In genomic region chr13:97341218-97341889, GRCm38 (mm10) we compare ENCODE assay signal across 9 mouse cellular contexts.
DNase-seq lines count a peak whose midpoint lies in the region; ATAC-seq lines count a peak whose summit lies in the region.
"Had no signal": no experiment of that assay in that cellular context is flagged by ENCODE, and none has a peak within 500 bp of the region (broad histone marks: within the 10 kb centered on the region; RNA-seq: fewer than 3 reads in every experiment).

No protein-coding gene starts in this region.

- no peaks in the 10 kb centered on the region for H3K36me3 ChIP-seq in forebrain, embryonic 15.5 days
- no peaks in the 10 kb centered on the region for H3K36me3 ChIP-seq in forebrain, embryonic 16.5 days (ENCODE audit: control insufficient read depth, insufficient read depth)
- H3K36me3 ChIP-seq in midbrain, embryonic 11.5 days (ENCODE audit: control insufficient read depth, insufficient read depth, low read length), result no peaks in the 10 kb centered on the region
- no peaks in the 10 kb centered on the region for H3K36me3 ChIP-seq in midbrain, embryonic 14.5 days (ENCODE audit: control insufficient read depth, insufficient read depth, low read length)
- no peaks in the 10 kb centered on the region for H3K36me3 ChIP-seq in kidney, embryonic 15.5 days
- no peaks in the 10 kb centered on the region for H3K36me3 ChIP-seq in midbrain, embryonic 16.5 days (ENCODE audit: control insufficient read depth, insufficient read depth, low read length)
- H3K36me3 ChIP-seq: embryonic facial prominence, embryonic 15.5 days had no signal

- DNase-seq in midbrain, embryonic 11.5 days (ENCODE audit: low spot score, missing footprints), result peak; percentile 33
- no peak for DNase-seq in midbrain, embryonic 14.5 days
- no peak for DNase-seq in layer of hippocampus, postnatal 10 days (ENCODE audit: low spot score in 2 of 2)
- DNase-seq: heart, postnatal 10 days had no signal

- H3K4me3 ChIP-seq in forebrain, embryonic 15.5 days, result no peak overlapping the region
- no peak overlapping the region for H3K4me3 ChIP-seq in forebrain, embryonic 16.5 days (replicated peaks; ENCODE audit: low read length)
- H3K4me3 ChIP-seq in midbrain, embryonic 11.5 days (ENCODE audit: low read depth, low read length), result no peak overlapping the region
- no peak overlapping the region for H3K4me3 ChIP-seq in midbrain, embryonic 14.5 days (replicated peaks; ENCODE audit: low read depth, low read length)
- H3K4me3 ChIP-seq in kidney, embryonic 15.5 days (replicated peaks), result no peak overlapping the region
- no peak overlapping the region for H3K4me3 ChIP-seq in midbrain, embryonic 16.5 days (ENCODE audit: low read depth, low read length)
- H3K4me3 ChIP-seq: embryonic facial prominence, embryonic 15.5 days had no signal

- no peak overlapping the region for H3K9ac ChIP-seq in forebrain, embryonic 15.5 days (replicated peaks)
- H3K9ac ChIP-seq in forebrain, embryonic 16.5 days (replicated peaks; ENCODE audit: low read depth, low read length), result no peak overlapping the region
- no peak overlapping the region for H3K9ac ChIP-seq in midbrain, embryonic 11.5 days (ENCODE audit: low read length)
- no peak overlapping the region for H3K9ac ChIP-seq in midbrain, embryonic 14.5 days (replicated peaks; ENCODE audit: low read length)
- no peak overlapping the region for H3K9ac ChIP-seq in kidney, embryonic 15.5 days
- no peak overlapping the region for H3K9ac ChIP-seq in midbrain, embryonic 16.5 days (ENCODE audit: low read depth, low read length)
- H3K9ac ChIP-seq: embryonic facial prominence, embryonic 15.5 days had no signal

- 65% methylated on average over 7 of the region's 7 CpGs for WGBS in forebrain, embryonic 15.5 days
- WGBS in forebrain, embryonic 16.5 days, result 54% methylated on average over 7 of the region's 7 CpGs
- 71% methylated on average over 7 of the region's 7 CpGs for WGBS in midbrain, embryonic 11.5 days
- 83% methylated on average over 7 of the region's 7 CpGs for WGBS in midbrain, embryonic 14.5 days
- WGBS in kidney, embryonic 15.5 days, result 43% methylated on average over 7 of the region's 7 CpGs
- 77% methylated on average over 7 of the region's 7 CpGs for WGBS in midbrain, embryonic 16.5 days

- H3K27ac ChIP-seq in forebrain, embryonic 15.5 days (replicated peaks), result 0 out of 2 replicates have a peak overlapping the region, but pooled peaks have one; percentile 15
- no peak overlapping the region for H3K27ac ChIP-seq in forebrain, embryonic 16.5 days (ENCODE audit: low read length)
- no peak overlapping the region for H3K27ac ChIP-seq in midbrain, embryonic 11.5 days (ENCODE audit: low read depth, low read length)
- no peak overlapping the region for H3K27ac ChIP-seq in midbrain, embryonic 14.5 days (replicated peaks; ENCODE audit: low read depth, low read length)
- peak overlapping the region; percentile 37; the same call in 1 of the 2 replicates for H3K27ac ChIP-seq in kidney, embryonic 15.5 days
- H3K27ac ChIP-seq in midbrain, embryonic 16.5 days (ENCODE audit: low read length), result no peak overlapping the region
- H3K27ac ChIP-seq: embryonic facial prominence, embryonic 15.5 days had no signal

- H3K27me3 ChIP-seq in forebrain, embryonic 15.5 days, result no peaks in the 10 kb centered on the region
- no peaks in the 10 kb centered on the region for H3K27me3 ChIP-seq in forebrain, embryonic 16.5 days (replicated peaks; ENCODE audit: control insufficient read depth, insufficient read depth, low read length)
- no peaks in the 10 kb centered on the region for H3K27me3 ChIP-seq in midbrain, embryonic 11.5 days (ENCODE audit: control insufficient read depth, insufficient read depth, low read length)
- no peaks in the 10 kb centered on the region for H3K27me3 ChIP-seq in midbrain, embryonic 14.5 days (ENCODE audit: control insufficient read depth, insufficient read depth, low read length)
- H3K27me3 ChIP-seq in kidney, embryonic 15.5 days, result no peaks in the 10 kb centered on the region
- H3K27me3 ChIP-seq in midbrain, embryonic 16.5 days (ENCODE audit: control insufficient read depth, insufficient read depth, low read depth, low read length), result no peaks in the 10 kb centered on the region
- H3K27me3 ChIP-seq: embryonic facial prominence, embryonic 15.5 days had no signal

- H3K9me3 ChIP-seq in forebrain, embryonic 15.5 days, result no peaks in the 10 kb centered on the region
- no peaks in the 10 kb centered on the region for H3K9me3 ChIP-seq in forebrain, embryonic 16.5 days (ENCODE audit: control insufficient read depth, low read length)
- no peaks in the 10 kb centered on the region for H3K9me3 ChIP-seq in midbrain, embryonic 11.5 days (ENCODE audit: control insufficient read depth, low read length)
- H3K9me3 ChIP-seq in midbrain, embryonic 14.5 days (ENCODE audit: control insufficient read depth, low read length), result no peaks in the 10 kb centered on the region
- no peaks in the 10 kb centered on the region for H3K9me3 ChIP-seq in kidney, embryonic 15.5 days (replicated peaks)
- no peaks in the 10 kb centered on the region for H3K9me3 ChIP-seq in midbrain, embryonic 16.5 days (replicated peaks; ENCODE audit: control insufficient read depth, low read length, poor library complexity, severe bottlenecking)
- H3K9me3 ChIP-seq: embryonic facial prominence, embryonic 15.5 days had no signal

- ATAC-seq in forebrain, embryonic 15.5 days (replicated peaks), result no peak
- ATAC-seq in forebrain, embryonic 16.5 days, result no peak
- ATAC-seq in midbrain, embryonic 11.5 days (ENCODE audit: low FRiP score), result no peak
- no peak for ATAC-seq in midbrain, embryonic 14.5 days (ENCODE audit: low FRiP score, low TSS enrichment)
- no peak for ATAC-seq in kidney, embryonic 15.5 days (replicated peaks; ENCODE audit: low FRiP score)
- ATAC-seq in midbrain, embryonic 16.5 days, result no peak

- H3K4me2 ChIP-seq in forebrain, embryonic 15.5 days (replicated peaks), result no peak overlapping the region
- H3K4me2 ChIP-seq in forebrain, embryonic 16.5 days (ENCODE audit: low read length), result no peak overlapping the region
- H3K4me2 ChIP-seq in midbrain, embryonic 11.5 days, result no peak overlapping the region
- no peak overlapping the region for H3K4me2 ChIP-seq in midbrain, embryonic 14.5 days (ENCODE audit: low read length)
- no peak overlapping the region for H3K4me2 ChIP-seq in kidney, embryonic 15.5 days
- H3K4me2 ChIP-seq in midbrain, embryonic 16.5 days (ENCODE audit: low read length), result no peak overlapping the region
- H3K4me2 ChIP-seq: embryonic facial prominence, embryonic 15.5 days had no signal

- peaks cover 21% of the 10 kb centered on the region for H3K4me1 ChIP-seq in forebrain, embryonic 15.5 days
- H3K4me1 ChIP-seq in forebrain, embryonic 16.5 days (replicated peaks; ENCODE audit: control insufficient read depth, insufficient read depth, low read length), result peaks cover 18% of the 10 kb centered on the region
- H3K4me1 ChIP-seq in midbrain, embryonic 11.5 days (ENCODE audit: control insufficient read depth, insufficient read depth, low read length), result peaks cover 5% of the 10 kb centered on the region; the same call in 1 of the 2 replicates
- 0 out of 2 replicates have a peak, but pooled peaks cover 2% of the 10 kb centered on the region for H3K4me1 ChIP-seq in midbrain, embryonic 14.5 days (ENCODE audit: control insufficient read depth, insufficient read depth, low read length)
- H3K4me1 ChIP-seq in kidney, embryonic 15.5 days, result peaks cover 23% of the 10 kb centered on the region
- 0 out of 2 replicates have a peak, but pooled peaks cover 4% of the 10 kb centered on the region for H3K4me1 ChIP-seq in midbrain, embryonic 16.5 days (ENCODE audit: control insufficient read depth, insufficient read depth, low read length)

Comparison
In these comparisons a context has a peak if more than half of its experiments do, and no peak if none do; other contexts are left out.
1. H3K27ac ChIP-seq: peak in forebrain, embryonic 15.5 days (single experiment) and kidney, embryonic 15.5 days (single experiment); none in forebrain, embryonic 16.5 days (single experiment), midbrain, embryonic 11.5 days (single experiment), midbrain, embryonic 14.5 days (single experiment) and midbrain, embryonic 16.5 days (single experiment).